Mouse (Mus musculus): ENCODE measurements at regions not wholly inside any gene's neighbourhood (a gene's known extent, or its start where the extent isn't known, plus 50 kb on each side); places are given as distances from the start of the nearest gene placed in this dataset.
"Not testable (repeated sequence)": the region's sequence is repeated elsewhere in the genome, so short reads cannot be mapped to it uniquely, and the experiment has no call there.

DNA sequence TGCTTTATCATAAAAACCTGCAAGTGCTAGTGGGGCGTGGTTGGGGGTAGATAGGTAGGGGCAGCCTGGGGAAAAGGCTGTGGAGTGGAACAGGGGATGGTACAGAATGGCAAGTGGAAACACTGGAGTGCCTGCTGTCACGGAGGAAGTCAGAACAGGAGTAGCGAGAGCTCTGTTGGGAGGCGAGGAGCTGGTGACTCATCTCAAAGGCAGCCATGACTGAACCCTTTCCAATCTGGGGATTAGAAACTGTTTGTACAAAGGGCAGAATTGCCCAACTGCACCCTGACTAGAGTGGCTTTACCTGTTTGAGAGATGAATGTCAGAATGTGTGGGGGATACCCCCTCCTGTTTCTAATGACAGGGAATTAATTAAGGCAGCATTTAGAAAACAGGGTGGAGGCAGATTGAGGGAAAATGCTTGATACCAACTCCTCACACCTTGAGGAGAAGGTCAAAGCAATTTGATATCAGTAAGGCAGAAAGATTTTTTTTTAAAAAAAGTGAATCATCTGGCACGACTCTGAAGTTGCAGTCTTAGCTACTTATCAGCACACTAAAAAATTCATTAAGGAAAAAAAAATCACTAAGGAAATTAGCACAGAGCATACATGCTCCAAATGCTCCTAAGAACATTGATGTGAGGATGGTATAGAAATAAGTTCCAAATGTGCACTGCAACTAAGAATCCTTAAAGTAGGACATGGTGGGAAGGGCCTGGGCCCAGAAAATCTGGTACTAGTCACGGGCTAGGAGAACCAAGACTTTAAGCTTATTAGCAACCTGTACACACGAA lies 54.7 kb upstream of the Usp25 start:
- no peak for DNase-seq (ENCODE audit: low read depth, low spot score)

DNA sequence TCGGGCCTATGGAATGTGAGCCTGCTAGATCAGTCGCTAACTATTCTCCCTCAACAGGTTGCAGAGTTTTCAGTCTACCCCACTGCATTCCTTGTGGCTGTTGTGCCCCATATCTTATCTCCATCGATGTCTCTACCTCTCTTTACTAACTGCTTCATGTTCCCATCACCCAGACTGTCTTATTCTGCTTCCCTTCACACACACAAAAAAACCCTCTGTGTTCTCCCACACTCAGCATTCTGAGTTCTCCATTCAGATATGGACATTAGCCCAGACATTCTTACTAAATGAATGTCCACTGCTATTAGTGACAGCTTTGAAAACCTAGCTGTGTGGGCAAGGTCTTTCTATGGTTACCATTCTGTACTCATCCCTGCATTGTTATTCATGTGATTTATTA lies 56.0 kb upstream of the Usp25 start:
- DNase-seq (ENCODE audit: low read depth, low spot score), result no peak

GRCm38 (mm10) chr16:76957090-76957489 lies 56.4 kb upstream of the Usp25 start:
- DNase-seq (ENCODE audit: low read depth, low spot score), result no peak

- DNase-seq (ENCODE audit: low read depth, low spot score), result no peak
These were observed 62.5 kb upstream of the Usp25 start for GRCm38 (mm10) chr16:76950836-76951486.

DNA sequence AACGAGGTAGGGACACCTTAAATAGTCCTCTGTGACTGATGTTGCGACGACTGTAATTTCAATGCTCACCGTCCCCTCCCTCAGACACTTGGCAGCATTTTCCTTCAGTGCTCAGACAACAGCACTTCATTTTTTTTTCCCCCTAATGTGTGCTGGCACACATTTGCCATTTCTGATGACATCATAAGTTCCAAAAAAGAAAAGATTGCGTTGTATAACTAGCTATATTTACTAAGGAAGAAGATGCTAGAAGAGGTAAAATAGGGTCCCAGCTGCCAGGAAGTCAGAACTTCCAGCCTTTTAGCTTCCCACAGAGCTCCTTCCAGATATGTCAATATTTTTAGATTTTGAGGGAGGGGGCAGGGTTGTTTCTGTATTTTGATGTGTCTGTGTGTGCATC lies 66.5 kb upstream of the Usp25 start:
- DNase-seq (ENCODE audit: low read depth, low spot score), result no peak

- DNase-seq (ENCODE audit: low read depth, low spot score), result no peak
These were observed 75.4 kb upstream of the Usp25 start for GRCm38 (mm10) chr16:76938128-76938527.

- DNase-seq (ENCODE audit: low read depth, low spot score), result no peak
These were observed 85.6 kb upstream of the Usp25 start for GRCm38 (mm10) chr16:76927901-76928300.

DNA sequence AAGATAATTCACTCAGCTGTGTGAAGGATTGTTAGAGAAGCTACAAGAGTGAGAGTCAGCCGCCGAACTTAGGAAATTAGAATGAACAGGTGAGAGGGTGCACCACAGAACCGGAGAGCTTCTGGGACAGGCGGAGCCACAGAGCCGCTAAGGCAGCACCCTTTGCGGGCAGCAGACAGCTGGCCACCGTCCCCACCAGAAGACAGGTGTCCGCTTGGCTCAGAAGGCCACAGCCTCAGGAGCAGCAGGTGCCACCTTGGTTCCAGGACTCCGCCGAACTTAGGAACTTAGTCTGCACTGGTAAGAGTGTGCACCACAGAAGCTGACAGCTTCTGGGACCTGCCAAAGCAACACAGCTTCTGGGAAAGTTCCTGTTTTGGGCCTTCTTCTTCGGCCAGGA lies 93.4 kb upstream of the Usp25 start:
- not testable (repeated sequence) for DNase-seq (ENCODE audit: low read depth, low spot score)

DNA sequence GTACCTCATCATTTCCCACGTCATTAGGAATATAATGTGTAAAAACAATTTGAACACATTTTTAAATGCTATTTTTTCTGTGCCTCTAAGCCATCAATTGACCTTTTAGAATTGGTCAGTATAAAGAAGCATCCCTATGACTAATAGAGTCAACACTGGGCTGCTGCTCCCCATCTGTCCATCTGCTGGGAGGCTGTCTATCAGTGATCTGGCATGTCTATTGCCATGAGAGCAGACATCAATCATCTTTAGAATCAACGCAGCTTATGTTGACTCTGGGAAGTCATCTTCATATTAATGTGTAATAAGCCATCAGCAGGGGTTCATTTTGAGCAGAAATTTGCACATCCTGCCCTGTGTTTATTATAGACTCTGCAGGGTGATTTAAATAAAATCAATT lies 94.9 kb upstream of the Usp25 start:
- DNase-seq (ENCODE audit: low read depth, low spot score), result no peak

GRCm38 (mm10) chr16:76914311-76914710 lies 99.2 kb upstream of the Usp25 start:
- DNase-seq (ENCODE audit: low read depth, low spot score), result no peak

DNA sequence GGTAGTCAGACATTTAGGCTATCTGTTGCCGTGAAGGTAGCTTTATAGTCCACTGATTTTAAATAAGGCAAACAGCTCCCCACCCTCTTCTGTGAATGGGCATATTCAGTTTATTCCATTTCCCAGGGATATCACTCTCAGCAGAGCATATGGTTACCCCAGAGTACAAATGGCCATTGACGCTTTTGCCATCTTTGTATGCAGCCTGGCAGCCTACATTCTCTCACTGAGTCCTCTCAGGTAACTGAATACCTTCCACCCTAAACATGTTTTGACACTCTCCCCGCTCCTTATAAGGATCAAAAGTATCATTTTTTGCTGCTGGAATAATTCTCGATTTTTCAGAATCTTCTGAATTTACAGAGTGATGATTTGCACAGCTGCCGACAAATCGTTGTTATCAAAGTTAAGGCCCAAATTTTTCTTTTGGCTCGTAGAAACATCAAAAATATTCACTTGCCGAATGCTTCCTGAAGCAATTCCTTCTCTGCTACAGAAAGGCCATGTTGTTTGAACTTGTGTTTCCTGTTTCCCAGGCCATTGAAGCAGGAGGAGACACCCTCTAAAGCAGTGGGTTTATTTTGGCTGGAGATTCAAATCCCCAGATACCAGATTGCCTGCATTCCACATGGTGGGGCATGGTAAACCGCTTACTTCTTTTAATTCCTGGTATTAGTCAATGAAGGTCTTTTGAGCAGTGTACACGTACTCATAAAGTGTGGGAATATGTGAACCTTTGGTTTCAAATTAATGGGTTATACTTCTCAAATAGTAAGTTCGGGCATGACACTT lies 108.1 kb upstream of the Usp25 start:
- no peak for DNase-seq (ENCODE audit: low read depth, low spot score)

GRCm38 (mm10) chr16:76899083-76899482 lies 114.4 kb upstream of the Usp25 start:
- peak; percentile 9 for DNase-seq (ENCODE audit: low read depth, low spot score)

DNA sequence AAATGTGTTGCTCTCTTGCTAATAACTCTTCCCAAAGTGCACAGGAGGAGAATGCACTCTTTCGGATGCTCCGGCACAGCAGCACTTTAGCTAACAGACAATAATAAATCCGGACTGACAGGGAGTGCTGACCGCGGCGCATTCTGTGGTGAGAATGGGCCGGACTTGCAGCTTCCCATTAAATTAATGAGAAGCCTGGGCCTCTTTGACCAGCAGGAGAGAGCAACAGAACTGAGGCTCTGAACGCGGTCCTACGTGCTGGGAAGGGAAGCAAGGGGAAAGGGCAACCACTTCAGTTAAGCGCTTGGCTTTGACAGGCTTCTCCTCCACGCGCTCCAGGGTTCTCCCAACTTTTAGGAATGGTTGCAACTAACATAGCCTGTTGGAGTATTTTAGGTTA lies 117.2 kb upstream of the Usp25 start:
- no peak for DNase-seq (ENCODE audit: low read depth, low spot score)

- DNase-seq (ENCODE audit: low read depth, low spot score), result no peak
These were observed 117.7 kb upstream of the Usp25 start for GRCm38 (mm10) chr16:76895781-76896180.

DNA sequence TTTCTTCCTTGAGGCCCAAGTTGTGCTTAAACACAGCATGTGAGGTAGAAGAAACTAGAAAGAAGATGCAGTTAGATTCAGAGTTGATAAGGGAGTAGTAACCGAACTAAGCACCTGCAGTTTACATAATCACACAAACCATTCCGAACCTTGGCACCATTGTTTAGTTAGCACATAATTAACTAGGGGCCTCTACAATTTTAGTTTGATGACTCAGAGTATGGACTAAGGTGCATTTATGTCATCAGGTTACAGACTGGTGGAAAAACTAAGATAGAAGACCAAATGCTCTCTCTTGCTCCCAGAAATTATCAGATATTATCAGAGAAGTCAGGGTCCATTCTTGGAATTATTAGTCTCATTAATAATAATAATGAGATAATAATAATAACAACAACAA lies 134.9 kb upstream of the Usp25 start:
- no peak for DNase-seq (ENCODE audit: low read depth, low spot score)

DNA sequence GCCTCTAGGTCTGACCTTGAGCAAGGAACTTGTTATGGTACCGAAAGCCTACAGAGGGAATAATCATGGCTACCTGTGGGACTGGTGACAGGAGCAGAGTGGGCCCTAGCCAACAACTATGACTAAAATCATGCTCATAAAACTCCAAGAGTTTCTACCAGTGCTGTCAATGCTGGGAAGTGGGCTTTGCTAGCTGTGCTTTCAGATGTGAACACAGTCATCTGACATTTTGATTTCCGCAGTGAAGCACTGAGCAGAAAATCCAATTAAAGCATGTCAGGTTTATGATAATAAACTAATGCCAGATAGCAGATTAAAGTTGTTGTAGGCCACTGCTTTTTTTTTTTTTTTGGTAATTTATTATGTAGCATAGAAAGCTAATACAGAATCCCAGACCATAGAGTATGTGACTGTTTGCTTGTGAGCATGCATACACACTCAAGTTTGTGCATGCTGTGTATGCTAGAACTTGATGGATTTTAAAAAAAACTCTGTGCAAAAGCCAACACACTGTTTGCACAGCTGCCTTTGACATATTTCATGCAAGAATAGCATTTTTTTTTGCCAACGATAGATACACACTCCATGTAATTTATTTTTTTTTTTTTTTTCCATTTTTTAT lies 138.0 kb upstream of the Usp25 start:
- DNase-seq (ENCODE audit: low read depth, low spot score), result no peak

- no peak for DNase-seq (ENCODE audit: low read depth, low spot score)
These were observed 147.1 kb upstream of the Usp25 start for GRCm38 (mm10) chr16:76866465-76866802.

- peak; percentile 24 for DNase-seq (ENCODE audit: low read depth, low spot score)
These were observed 147.6 kb upstream of the Usp25 start for GRCm38 (mm10) chr16:76865731-76866464.

- DNase-seq (ENCODE audit: low read depth, low spot score), result no peak
These were observed 149.1 kb upstream of the Usp25 start for GRCm38 (mm10) chr16:76864392-76864791.

DNA sequence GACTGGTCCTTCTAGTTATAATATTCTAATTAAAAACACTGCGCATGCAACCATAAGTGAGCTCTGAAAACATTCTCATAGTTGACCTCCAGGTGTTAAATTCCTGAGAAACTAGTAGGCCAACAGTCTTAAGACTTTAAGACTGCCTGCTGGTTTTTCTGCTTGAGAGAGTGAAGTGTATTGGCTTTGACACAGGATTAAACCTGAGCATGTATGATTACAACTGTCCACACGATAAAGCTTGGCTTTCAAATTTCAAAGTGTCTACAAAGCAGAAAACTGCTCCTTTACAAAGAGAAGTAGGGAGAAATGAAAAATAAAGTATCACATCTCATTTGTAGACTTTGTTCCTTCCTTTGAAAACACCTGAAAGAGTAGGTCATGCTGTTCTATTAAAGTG lies 157.7 kb upstream of the Usp25 start:
- no peak for DNase-seq (ENCODE audit: low read depth, low spot score)

DNA sequence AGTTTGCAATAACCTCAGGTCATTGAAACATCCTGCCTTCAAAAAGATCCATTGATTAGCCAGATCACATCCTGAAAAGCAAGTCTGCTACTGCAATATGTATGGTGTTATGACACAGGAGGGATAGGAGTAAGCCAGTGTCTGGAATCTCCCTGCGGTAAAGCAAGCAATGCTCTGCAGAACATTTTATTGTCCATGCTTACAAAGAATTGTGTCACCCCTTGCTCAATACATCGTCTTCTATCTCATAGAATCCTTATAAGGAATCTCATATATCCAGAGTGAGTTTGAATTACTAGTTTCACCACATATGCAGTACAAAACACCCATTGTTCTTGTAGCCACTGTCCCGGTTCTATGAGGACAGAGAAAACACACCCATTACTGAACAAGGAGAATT lies 162.1 kb upstream of the Usp25 start:
- no peak for DNase-seq (ENCODE audit: low read depth, low spot score)

- DNase-seq (ENCODE audit: low read depth, low spot score), result no peak
These were observed 176.1 kb upstream of the Usp25 start for GRCm38 (mm10) chr16:76837450-76837849.

All from ES-CJ7 (cell line).